Mouse (Mus musculus) MEL (cell line): ENCODE data around the gene Tgoln1. TPM values are rescaled to one million over a fixed set of nuclear protein-coding genes. Genes with fewer than 3 reads are reported as not detected.

ENCODE experiments used
- DNase-seq: peaks from one replicate; pipeline ENCODE4 v3.0.0; 2011; ENCODE audit warnings: low read depth, low spot score
- H3K27ac ChIP-seq: 2 replicates; pipeline ENCODE4 v1.5.1; 2012; ENCODE audit warnings: low read depth, mild to moderate bottlenecking, control low read depth, low read length, moderate library complexity; ENCODE audit not compliant: control insufficient read depth
- H3K27me3 ChIP-seq, 2 experiments: fragments of 150-350 bp in 1 of 2; sonication (generic) in 1 of 2; 2 replicates each; pipeline ENCODE4 v1.6.1; 2012; ENCODE audit warnings: low read length in 2 of 2, mild to moderate bottlenecking in 2 of 2, improper control_type of control experiment in 1 of 2, moderate library complexity in 1 of 2; ENCODE audit not compliant: insufficient read depth in 2 of 2, control insufficient read depth in 1 of 2
- H3K36me3 ChIP-seq, 2 experiments: 2 replicates each; pipeline ENCODE4 v1.6.1; 2012 to 2014; ENCODE audit warnings: low read length in 2 of 2, improper control_type of control experiment in 1 of 2, inconsistent platforms in 1 of 2, mild to moderate bottlenecking in 1 of 2; ENCODE audit not compliant: insufficient read depth in 2 of 2, control insufficient read depth in 1 of 2
- H3K4me1 ChIP-seq, 2 experiments: fragments of 150-350 bp in 1 of 2; sonication (generic) in 1 of 2; 2 replicates each; pipeline ENCODE4 v1.6.1; 2012; ENCODE audit warnings: low read length in 2 of 2, improper control_type of control experiment in 1 of 2, mild to moderate bottlenecking in 1 of 2; ENCODE audit not compliant: insufficient read depth in 2 of 2, control insufficient read depth in 1 of 2
- H3K4me3 ChIP-seq, 2 experiments: fragments of 150-350 bp in 1 of 2; sonication (generic) in 1 of 2; 2 replicates each; pipeline ENCODE4 v1.5.1; 2012; ENCODE audit warnings: low read depth in 2 of 2, low read length in 2 of 2, mild to moderate bottlenecking in 2 of 2, moderate library complexity in 2 of 2, control low read depth in 1 of 2, improper control_type of control experiment in 1 of 2; ENCODE audit not compliant: control insufficient read depth in 1 of 2, insufficient read depth in 1 of 2
- H3K79me2 ChIP-seq: 2 replicates; pipeline ENCODE4 v1.6.1; 2012; ENCODE audit warnings: mild to moderate bottlenecking, low read length, moderate library complexity; ENCODE audit not compliant: control insufficient read depth, poor library complexity, insufficient read depth
- H3K9ac ChIP-seq: 2 replicates; pipeline ENCODE4 v1.6.1; 2012; ENCODE audit warnings: low read depth, mild to moderate bottlenecking, control low read depth, low read length, moderate library complexity; ENCODE audit not compliant: control insufficient read depth, poor library complexity, severe bottlenecking
- H3K9me3 ChIP-seq: fragments of 150-350 bp; sonication (generic); replicated peaks from 2 replicates; pipeline ENCODE4 v1.6.1; 2012; ENCODE audit warnings: mild to moderate bottlenecking, low read length, improper control_type of control experiment, moderate library complexity; ENCODE audit not compliant: insufficient read depth
- BHLHE40 ChIP-seq: IDR thresholded peaks from 2 replicates; pipeline ENCODE4 v1.6.1; 2012; ENCODE audit warnings: low read depth, mild to moderate bottlenecking, inconsistent platforms, low read length, improper control_type of control experiment, borderline replicate concordance
- CHD2 ChIP-seq: IDR thresholded peaks from 2 replicates; pipeline ENCODE4 v1.6.1; 2011; ENCODE audit warnings: low read length, improper control_type of control experiment
- CTCF ChIP-seq, 3 experiments: IDR thresholded peaks in 2 of 3; conservative IDR thresholded peaks in 1 of 3; 2 replicates each; pipeline ENCODE4 v1.5.1; 2011 to 2012; ENCODE audit warnings: low read length in 3 of 3, low read depth in 2 of 3, mild to moderate bottlenecking in 2 of 3, improper control_type of control experiment in 1 of 3, inconsistent platforms in 1 of 3, mixed read lengths in 1 of 3, moderate library complexity in 1 of 3; ENCODE audit not compliant: control insufficient read depth in 1 of 3, insufficient read depth in 1 of 3, poor library complexity in 1 of 3, severe bottlenecking in 1 of 3
- ELF1 ChIP-seq: IDR thresholded peaks from 2 replicates; pipeline ENCODE4 v1.6.1; 2014; ENCODE audit warnings: low read depth, mild to moderate bottlenecking, inconsistent platforms, low read length, improper control_type of control experiment, moderate library complexity
- EP300 ChIP-seq, 2 experiments: IDR thresholded peaks; 2 replicates each; pipeline ENCODE4 v1.6.1; 2011; ENCODE audit warnings: improper control_type of control experiment in 2 of 2, low read length in 2 of 2, low read depth in 1 of 2, mild to moderate bottlenecking in 1 of 2
- ETS1 ChIP-seq: IDR thresholded peaks from 2 replicates; pipeline ENCODE4 v1.6.1; 2012; ENCODE audit warnings: low read depth, mild to moderate bottlenecking, inconsistent platforms, low read length, improper control_type of control experiment, moderate library complexity
- GATA1 ChIP-seq: IDR thresholded peaks from 2 replicates; pipeline ENCODE4 v1.6.1; 2011; ENCODE audit warnings: low read depth, low read length, improper control_type of control experiment
- HCFC1 ChIP-seq: IDR thresholded peaks from 2 replicates; pipeline ENCODE4 v1.6.1; 2012; ENCODE audit warnings: low read depth, mild to moderate bottlenecking, inconsistent platforms, low read length, improper control_type of control experiment, moderate library complexity
- JUND ChIP-seq: IDR thresholded peaks from 2 replicates; pipeline ENCODE4 v1.6.1; 2011; ENCODE audit warnings: low read depth, mild to moderate bottlenecking, improper control_type of control experiment, low read length
- MAX ChIP-seq: IDR thresholded peaks from 2 replicates; pipeline ENCODE4 v1.6.1; 2011; ENCODE audit warnings: low read length, improper control_type of control experiment
- MAZ ChIP-seq: IDR thresholded peaks from 2 replicates; pipeline ENCODE4 v1.6.1; 2012; ENCODE audit warnings: low read depth, mild to moderate bottlenecking, inconsistent platforms, low read length, improper control_type of control experiment
- MXI1 ChIP-seq: IDR thresholded peaks from 2 replicates; pipeline ENCODE4 v1.6.1; 2011; ENCODE audit warnings: mild to moderate bottlenecking, low read depth, low read length, improper control_type of control experiment
- NRF1 ChIP-seq: IDR thresholded peaks from 2 replicates; pipeline ENCODE4 v1.6.1; 2014; ENCODE audit warnings: low read depth, mild to moderate bottlenecking, inconsistent platforms, low read length, improper control_type of control experiment, moderate library complexity; ENCODE audit not compliant: poor library complexity, insufficient read depth, severe bottlenecking
- POLR2A ChIP-seq, 2 experiments: IDR thresholded peaks; 2 replicates each; pipeline ENCODE4 v1.6.1; 2011 to 2012; ENCODE audit warnings: low read length in 2 of 2, mild to moderate bottlenecking in 2 of 2, control low read depth in 1 of 2, improper control_type of control experiment in 1 of 2, low read depth in 1 of 2, moderate library complexity in 1 of 2; ENCODE audit not compliant: control insufficient read depth in 1 of 2, insufficient read depth in 1 of 2, poor library complexity in 1 of 2
- POLR2AphosphoS2 ChIP-seq: IDR thresholded peaks from 2 replicates; pipeline ENCODE4 v1.6.1; 2011; ENCODE audit warnings: low read length, improper control_type of control experiment
- RAD21 ChIP-seq: IDR thresholded peaks from 2 replicates; pipeline ENCODE4 v1.6.1; 2011; ENCODE audit warnings: mild to moderate bottlenecking, low read depth, low read length, improper control_type of control experiment
- SIN3A ChIP-seq: IDR thresholded peaks from 2 replicates; pipeline ENCODE4 v1.6.1; 2012; ENCODE audit warnings: low read length, improper control_type of control experiment, inconsistent platforms
- SMC3 ChIP-seq: IDR thresholded peaks from 2 replicates; pipeline ENCODE4 v1.6.1; 2011; ENCODE audit warnings: low read depth, low read length, improper control_type of control experiment
- TAL1 ChIP-seq: IDR thresholded peaks from 2 replicates; pipeline ENCODE4 v1.6.1; 2012; ENCODE audit warnings: mild to moderate bottlenecking, inconsistent platforms, low read length, moderate library complexity, mixed read lengths
- TBP ChIP-seq: IDR thresholded peaks from 2 replicates; pipeline ENCODE4 v1.8.0; 2011; ENCODE audit warnings: low read depth, low read length, improper control_type of control experiment
- USF1 ChIP-seq: IDR thresholded peaks from 2 replicates; pipeline ENCODE4 v1.6.1; 2014; ENCODE audit warnings: low read depth, mild to moderate bottlenecking, inconsistent platforms, low read length, improper control_type of control experiment, moderate library complexity
- ZMIZ1 ChIP-seq: IDR thresholded peaks from 2 replicates; pipeline ENCODE4 v1.6.1; 2012; ENCODE audit warnings: low read depth, mild to moderate bottlenecking, inconsistent platforms, low read length, improper control_type of control experiment, moderate library complexity
- ZNF384 ChIP-seq: IDR thresholded peaks from 2 replicates; pipeline ENCODE4 v1.6.1; 2012; ENCODE audit warnings: low read depth, mild to moderate bottlenecking, inconsistent platforms, low read length, improper control_type of control experiment
- polyA plus RNA-seq, 2 experiments: library from polyadenylated mRNA; stranded (reverse) in 1 of 2; unstranded in 1 of 2; fragments of >175 nt in 1 of 2; fragments of >200 nt in 1 of 2; gene quantifications; 2 replicates each; pipeline versions ENCODE4 v1.2.1 to v1.2.4; 2012; ENCODE audit warnings: low replicate concordance in 2 of 2, low read depth in 1 of 2; ENCODE audit not compliant: insufficient read length in 2 of 2, insufficient read depth in 1 of 2, missing spikeins in 1 of 2
- total RNA-seq: library from RNA; depleted of rRNA; stranded (reverse); fragments of 300-350 nt; gene quantifications from 2 replicates; pipeline ENCODE4 v1.2.3, GENCODE M21; 2012

Gene Tgoln1
- total and polyA plus RNA-seq, 3 experiments = 20.6 to 106 (median 23.9) TPM

GRCm38 (mm10) chr6:72604066-72604465, 12.7 kb downstream of the Tgoln1 start:
- Histone ChIP-seq H3K27me3 (no peaks in the 10 kb centered on the region), H3K27ac (no peak overlapping the region), H3K4me1 (peaks cover 6 to 8% of the 10 kb centered on the region in 2 experiments), H3K9ac (no peak overlapping the region), H3K79me2 (no peaks in the 10 kb centered on the region), H3K36me3 (peaks cover 3 to 7% of the 10 kb centered on the region in 2 experiments; a peak in 3 of 4 replicates), H3K9me3 (no peaks in the 10 kb centered on the region), H3K4me3 (no peak overlapping the region)
- DNase-seq = no peak
- TF ChIP-seq CHD2 (no peak), RAD21 (no peak), JUND (no peak), MXI1 (no peak), ZMIZ1 (no peak), MAX (no peak), POLR2AphosphoS2 (no peak), ELF1 (no peak), NRF1 (no peak), ETS1 (no peak), ZNF384 (no peak), BHLHE40 (no peak), SMC3 (no peak), USF1 (no peak)

DNA sequence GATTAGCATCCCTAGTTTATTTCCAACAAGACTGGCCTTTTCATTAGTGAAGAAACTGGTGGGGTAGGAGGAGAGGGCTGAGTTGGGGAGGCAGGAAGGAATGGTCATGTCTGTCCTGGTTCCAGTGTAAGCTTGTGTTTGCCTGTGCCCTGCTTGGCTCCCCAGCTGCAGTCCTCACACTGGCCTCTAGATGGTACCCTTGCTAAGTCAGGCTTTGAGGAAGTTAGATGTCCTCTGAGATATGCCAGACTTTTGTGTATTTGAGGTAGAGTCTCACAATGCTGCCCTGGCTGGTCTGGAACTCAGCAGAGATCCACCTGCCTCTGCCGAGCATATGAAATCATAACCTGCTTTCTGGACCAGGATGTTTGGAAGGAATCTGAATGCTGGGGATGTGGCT, 15.1 kb downstream of the Tgoln1 start:
- TF ChIP-seq POLR2A (IDR thresholded peaks at IDR 0.05; ENCODE audit: control insufficient read depth in 1 of 2, insufficient read depth in 1 of 2, low read depth in 1 of 2, low read length in 2 of 2, poor library complexity in 1 of 2) = no peak
- no peak for TF ChIP-seq TAL1
- TF ChIP-seq TBP = 0 out of 2 replicates have a peak, but pooled peaks have one; percentile 21
- peak; percentile 91 for TF ChIP-seq GATA1
- peak; percentile 71 to 99 (median 88) for TF ChIP-seq CTCF (IDR thresholded peaks at IDR 0.05 in 2 of 3, conservative IDR thresholded peaks at IDR 0.05 in 1 of 3; ENCODE audit: control insufficient read depth in 1 of 3, insufficient read depth in 1 of 3, low read depth in 2 of 3, low read length in 3 of 3, poor library complexity in 1 of 3, severe bottlenecking in 1 of 3)
- peak; percentile 63 for TF ChIP-seq SMC3
- peak in 1 of 2 experiments; percentile 77; a peak in 2 of 4 replicates for TF ChIP-seq EP300 (IDR thresholded peaks at IDR 0.05; ENCODE audit: low read depth in 1 of 2, low read length in 2 of 2)
- peak; percentile 10; the same call in 1 of the 2 replicates for TF ChIP-seq ETS1
- peak; percentile 65; the same call in 1 of the 2 replicates for TF ChIP-seq ELF1
- TF ChIP-seq RAD21 = peak; percentile 53
- peak; percentile 50; the same call in 1 of the 2 replicates for TF ChIP-seq HCFC1
- TF ChIP-seq SIN3A = peak; percentile 54
- no peak for TF ChIP-seq MAZ
- peak; percentile 94 for DNase-seq
- H3K27ac ChIP-seq = no peak overlapping the region
- no peaks in the 10 kb centered on the region for H3K27me3 ChIP-seq
- H3K4me1 ChIP-seq = peaks cover 8 to 14% of the 10 kb centered on the region in 2 experiments
- H3K79me2 ChIP-seq = peaks cover 5% of the 10 kb centered on the region
- peaks cover 0 to 9% of the 10 kb centered on the region in 2 experiments; a peak in 3 of 4 replicates for H3K36me3 ChIP-seq
- no peak overlapping the region for H3K9ac ChIP-seq
- no peak overlapping the region for H3K4me3 ChIP-seq
- H3K9me3 ChIP-seq = no peaks in the 10 kb centered on the region
